Mouse (Mus musculus) R1 (cell line): ENCODE measurements at regions not wholly inside any gene's neighbourhood (a gene's known extent, or its start where the extent isn't known, plus 50 kb on each side); places are given as distances from the start of the nearest gene placed in this dataset.

Source experiments
- DNase-seq: peaks from one replicate; pipeline ENCODE4 v3.0.0-alpha.2; 2018; ENCODE audit warnings: low read depth, low spot score

GRCm38 (mm10) chr1:52397460-52397859 is 103.0 kb downstream of the Nab1 start:
- DNase-seq: no peak

- peak; percentile 52 for DNase-seq
These were observed 107.5 kb downstream of the Nab1 start for GRCm38 (mm10) chr1:52392933-52393332.

- DNase-seq: no peak
These were observed 111.6 kb downstream of the Nab1 start for GRCm38 (mm10) chr1:52388836-52389235.

GRCm38 (mm10) chr1:52388118-52388517 is 112.4 kb downstream of the Nab1 start:
- DNase-seq: no peak

DNA sequence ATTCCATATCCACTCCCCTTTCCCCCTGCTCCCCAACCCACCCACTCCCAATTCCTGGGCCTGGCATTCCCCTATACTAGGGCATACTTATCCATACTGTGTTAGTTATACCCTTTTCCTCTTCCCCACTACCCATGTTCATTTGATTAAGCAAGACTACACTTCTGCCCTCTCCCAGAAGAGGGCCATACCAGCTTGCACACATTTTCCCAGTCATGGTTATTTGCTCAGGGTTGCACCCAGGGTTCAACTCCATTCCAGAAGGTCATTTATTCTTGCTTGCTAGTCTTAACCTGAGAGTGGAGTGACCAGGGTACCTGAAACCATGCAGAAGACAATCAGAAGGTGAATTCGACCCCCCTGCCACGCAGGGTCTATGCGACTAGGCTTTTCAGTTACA is 113.4 kb downstream of the Nab1 start:
- no peak for DNase-seq

DNA sequence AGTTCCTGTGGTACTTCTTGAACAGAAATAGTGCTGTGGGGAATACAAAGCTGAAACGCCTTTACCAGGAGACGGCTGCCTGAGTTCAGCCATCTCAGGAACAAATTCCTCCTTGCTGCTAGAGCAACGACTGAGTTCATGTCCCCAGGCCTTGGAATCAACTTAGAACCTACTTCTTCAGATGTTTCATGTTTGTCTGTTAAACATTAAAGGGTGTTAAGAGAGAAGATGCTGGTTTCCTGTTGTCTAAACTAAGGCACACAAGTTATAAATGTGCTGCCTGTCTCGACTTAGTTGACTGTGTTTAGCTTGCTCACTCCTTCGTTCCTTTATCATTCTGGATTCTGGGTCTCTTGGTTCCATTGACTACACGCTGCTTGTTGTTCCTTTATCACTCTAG is 125.2 kb downstream of the Nab1 start:
- DNase-seq: no peak

- no peak for DNase-seq
These were observed 125.8 kb downstream of the Nab1 start for GRCm38 (mm10) chr1:52374666-52375065.

DNA sequence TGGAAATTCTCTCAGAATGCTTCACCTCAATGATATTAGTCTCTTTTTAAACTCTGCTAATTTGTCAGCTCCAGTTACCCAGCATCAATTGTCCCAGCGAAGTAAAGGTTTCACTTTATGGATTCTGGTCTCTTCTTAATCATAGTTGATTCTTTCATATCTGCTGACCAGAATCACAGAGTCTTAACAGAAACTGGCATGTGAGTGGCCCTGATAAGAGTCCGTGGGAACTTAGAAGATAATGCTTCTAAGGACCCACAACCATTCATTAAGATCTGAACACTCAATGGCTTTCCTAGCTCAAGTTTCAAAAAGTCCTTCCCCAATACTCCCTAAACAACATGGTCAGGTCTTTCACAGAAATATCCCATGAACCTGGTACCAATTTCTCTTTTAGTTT is 126.7 kb downstream of the Nab1 start:
- DNase-seq: no peak

GRCm38 (mm10) chr1:52366386-52366785 is 133.4 kb upstream of the Gls start:
- DNase-seq: no peak

- no peak for DNase-seq
These were observed 130.6 kb upstream of the Gls start for GRCm38 (mm10) chr1:52363625-52364024.

DNA sequence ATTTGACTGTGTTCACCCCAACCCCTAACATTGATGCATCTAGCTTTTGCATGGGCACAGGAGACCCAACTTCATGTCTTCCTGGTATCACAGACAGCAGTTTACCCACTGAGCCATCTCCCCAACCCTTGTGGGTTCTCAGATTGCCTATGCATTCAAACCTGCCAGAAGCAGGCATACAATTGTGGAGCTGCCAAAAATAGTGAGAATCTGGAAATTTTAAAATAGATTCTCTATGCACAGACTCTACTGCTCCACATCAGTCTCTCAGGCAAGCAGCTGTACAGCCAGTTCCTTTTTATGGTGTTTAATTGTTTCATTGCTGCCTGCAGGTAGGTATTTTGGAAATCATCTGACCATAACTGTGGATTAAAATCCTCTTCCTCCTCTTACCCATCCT is 129.9 kb upstream of the Gls start:
- no peak for DNase-seq

DNA sequence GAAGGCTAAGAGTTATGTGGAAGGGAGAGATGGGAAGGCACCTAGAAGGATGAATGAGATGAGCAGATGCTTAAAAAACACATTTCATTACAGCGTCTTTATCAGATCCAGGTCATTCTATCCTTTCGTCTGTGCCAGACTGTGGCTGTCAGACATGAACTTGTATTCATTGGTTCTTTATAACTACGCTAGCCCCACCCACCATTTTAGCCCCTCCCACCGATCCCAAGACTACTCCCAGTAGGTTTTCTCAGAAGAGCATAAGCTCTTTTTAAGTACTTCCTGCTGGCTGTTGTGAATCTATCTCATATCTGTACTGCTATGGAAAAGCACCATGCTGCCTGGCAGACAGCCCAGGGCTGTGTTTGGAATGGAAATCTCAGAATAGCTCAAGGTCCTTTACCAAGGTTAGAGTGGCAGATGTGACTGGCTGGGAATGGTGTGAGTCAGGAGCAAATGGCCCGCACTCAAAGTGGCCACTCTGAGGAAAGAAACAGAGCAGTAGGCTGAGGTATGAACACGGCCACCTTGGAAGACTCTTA is 121.1 kb upstream of the Gls start:
- DNase-seq: peak; percentile 67

GRCm38 (mm10) chr1:52342127-52342526 is 109.1 kb upstream of the Gls start:
- DNase-seq: no peak

DNA sequence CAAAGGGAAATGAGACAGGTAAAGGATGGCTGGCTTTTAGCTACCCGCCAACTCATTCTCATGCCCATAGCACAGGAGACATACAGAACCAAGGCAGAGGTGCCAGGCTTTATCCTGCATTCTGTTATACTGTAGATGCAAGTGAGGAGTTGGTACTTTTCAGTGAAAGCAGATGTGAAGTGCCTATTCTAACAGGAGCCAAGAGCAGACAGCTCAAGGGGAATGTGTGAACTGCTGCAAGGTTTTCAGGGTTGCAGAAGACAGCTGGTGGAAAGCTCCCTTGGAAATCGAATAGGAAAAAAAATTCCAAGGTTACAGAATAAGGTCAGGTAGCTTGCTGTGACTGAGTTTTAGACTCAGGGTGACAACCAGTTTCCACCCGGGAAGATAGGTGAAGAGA is 105.7 kb upstream of the Gls start:
- DNase-seq: no peak

DNA sequence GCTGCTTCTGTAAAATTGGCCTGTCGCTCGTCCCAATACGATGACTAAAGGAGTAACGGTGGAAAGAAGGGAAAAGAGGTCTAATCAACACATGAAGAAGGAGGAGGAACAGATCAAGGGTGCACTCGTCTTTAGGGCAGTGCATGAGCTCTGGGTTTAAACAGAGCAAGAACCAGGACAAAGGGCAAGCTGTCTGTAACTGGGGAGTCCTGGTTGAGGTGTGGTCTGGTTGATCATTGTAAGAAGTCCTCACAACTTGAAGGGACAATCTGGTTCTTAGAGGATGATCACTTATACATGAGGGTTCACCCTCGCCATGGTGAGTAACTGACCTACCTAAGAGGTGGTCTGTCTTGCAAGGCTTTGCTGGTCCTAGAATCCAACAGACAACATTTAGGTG is 105.2 kb upstream of the Gls start:
- DNase-seq: no peak

DNA sequence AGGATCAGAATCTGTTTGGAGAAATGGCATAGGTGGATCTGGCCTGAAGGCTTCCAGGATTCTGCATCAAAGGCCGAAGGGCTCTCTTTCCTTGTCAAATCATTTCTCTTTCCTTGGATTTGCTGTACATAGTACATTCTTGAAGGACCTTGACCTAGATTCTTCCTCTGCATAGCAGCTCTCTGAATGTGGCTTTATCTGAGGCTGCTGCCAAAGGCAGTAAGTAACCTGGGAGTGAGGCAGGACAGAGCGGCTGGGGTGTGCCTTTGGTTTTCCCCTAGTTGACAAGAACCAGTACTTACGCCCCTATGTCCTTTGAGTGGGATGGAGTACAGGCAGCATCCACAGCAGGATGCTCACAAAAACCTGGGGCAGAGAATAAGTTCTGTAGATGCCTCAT is 103.7 kb upstream of the Gls start:
- no peak for DNase-seq

GRCm38 (mm10) chr1:52332013-52332412 is 99.0 kb upstream of the Gls start:
- no peak for DNase-seq

DNA sequence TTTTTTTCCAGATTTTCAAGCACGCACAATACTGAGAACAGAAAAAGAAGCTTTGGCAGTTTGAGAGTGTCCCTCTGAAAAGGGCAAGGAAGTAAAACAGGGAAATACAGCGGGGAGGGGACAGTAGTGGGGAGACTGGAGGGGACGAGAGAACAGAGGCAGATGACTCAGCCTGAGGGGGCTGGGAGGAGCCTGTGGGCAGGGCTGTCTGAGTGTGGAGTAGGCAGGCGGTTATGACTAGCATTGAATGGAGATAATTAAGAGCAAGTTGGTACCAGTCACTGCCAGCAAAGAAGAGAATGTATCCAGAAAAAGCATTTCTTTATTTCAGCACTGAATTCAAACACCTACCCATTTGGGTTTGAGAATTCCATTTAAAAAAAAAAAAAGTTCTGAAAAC is 98.4 kb upstream of the Gls start:
- no peak for DNase-seq

- DNase-seq: no peak
These were observed 97.5 kb upstream of the Gls start for GRCm38 (mm10) chr1:52330496-52330895.

DNA sequence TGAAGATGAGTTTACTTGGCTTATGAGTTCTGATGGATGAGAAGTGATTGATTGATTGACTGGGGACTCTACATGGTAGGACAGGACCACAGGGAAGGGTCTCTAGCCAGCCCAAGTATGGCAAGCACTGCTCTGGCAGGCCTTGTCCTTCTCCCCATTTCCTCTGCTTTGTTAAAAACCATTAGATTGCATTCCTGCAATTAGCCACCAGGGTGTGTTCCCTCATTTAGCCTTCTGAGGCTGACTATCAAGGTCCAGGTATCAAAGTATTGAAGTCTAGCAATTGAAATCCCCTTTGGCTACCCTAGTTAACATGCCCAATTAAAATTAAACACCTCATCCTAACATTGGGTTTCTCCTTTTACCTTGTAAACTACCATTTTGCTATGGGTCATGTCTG is 95.5 kb upstream of the Gls start:
- peak; percentile 26 for DNase-seq

GRCm38 (mm10) chr1:52324356-52324755 is 91.3 kb upstream of the Gls start:
- DNase-seq: no peak

DNA sequence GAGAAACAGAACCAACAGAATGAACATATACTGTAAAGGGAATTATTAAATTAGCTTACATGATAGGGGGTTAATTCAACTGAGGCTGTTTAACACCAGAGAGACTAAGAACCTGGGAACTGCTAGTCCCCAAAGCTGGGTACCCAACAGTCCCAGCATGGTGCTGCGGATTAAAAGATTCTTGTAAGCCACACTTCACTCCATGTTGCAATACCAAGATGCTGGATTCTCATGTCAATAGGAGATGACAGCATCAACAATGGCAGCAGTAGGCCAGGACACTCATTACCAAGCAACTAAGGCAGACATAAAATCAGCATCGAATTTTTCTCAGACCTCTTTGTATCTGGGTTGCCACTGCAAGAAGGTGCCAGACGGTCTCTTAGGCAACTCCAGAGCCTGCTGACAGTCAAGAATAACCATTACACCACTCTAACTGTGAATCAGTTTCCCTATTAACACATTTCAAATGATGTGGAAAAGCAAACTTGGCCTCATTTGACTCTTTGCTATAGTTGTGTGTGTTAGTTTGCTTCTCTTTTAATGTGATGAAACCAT is 79.1 kb upstream of the Gls start:
- no peak for DNase-seq

- DNase-seq: peak; percentile 78
These were observed 73.9 kb upstream of the Gls start for GRCm38 (mm10) chr1:52306892-52307291.
